In genomic region chr8:120084783-120085182, GRCm38 (mm10) we compare ENCODE assay signal across 29 mouse cellular contexts.
"Had no signal": no experiment of that assay in that cellular context is flagged by ENCODE, and none has a peak within 500 bp of the region (broad histone marks: within the 10 kb centered on the region; RNA-seq: fewer than 3 reads in every experiment).

No protein-coding gene starts in this region.

- H3K4me3 ChIP-seq: embryonic facial prominence, embryonic 10.5 days; embryonic facial prominence, embryonic 12.5 days; embryonic facial prominence, embryonic 13.5 days; embryonic facial prominence, embryonic 15.5 days; erythroblast, embryonic 14.5 days; forebrain, embryonic 10.5 days; forebrain, embryonic 12.5 days; forebrain, embryonic 13.5 days; forebrain, embryonic 15.5 days; gastrocnemius, adult 2 months; heart, adult 2 months had no signal

- ATAC-seq: forebrain, embryonic 13.5 days; forebrain, embryonic 14.5 days; forebrain, embryonic 15.5 days; forebrain, embryonic 16.5 days; forebrain, postnatal 0 days had no signal

- DNase-seq: cerebellum, adult 2 months; cerebellum, adult 8-10 months; cerebellum, adult 9-10 months; cerebellum, adult 9-11 months; cerebellum, postnatal 10 days; cerebellum, postnatal 14 days; cerebellum, postnatal 25 days; cerebellum, postnatal 36 days; embryo, embryonic 11 days; forebrain, postnatal 0 days; gastrocnemius, adult 2 months; gastrocnemius, postnatal 10 days; gastrocnemius, postnatal 14 days; gastrocnemius, postnatal 25 days; gastrocnemius, postnatal 36 days; heart, adult 11 months; heart, adult 18-20 months; heart, adult 2 months had no signal

- H3K27ac ChIP-seq: embryonic facial prominence, embryonic 10.5 days; embryonic facial prominence, embryonic 12.5 days; embryonic facial prominence, embryonic 13.5 days; embryonic facial prominence, embryonic 15.5 days; forebrain, embryonic 10.5 days; forebrain, embryonic 12.5 days; forebrain, embryonic 13.5 days; forebrain, embryonic 15.5 days; gastrocnemius, adult 2 months; heart, adult 2 months had no signal
